Mouse (Mus musculus) forebrain, embryonic 11.5 days (tissue): Measurements from ENCODE around the gene 4921507P07Rik. TPM values are rescaled to one million over a fixed set of nuclear protein-coding genes. Genes with fewer than 3 reads are reported as not detected.
A peak's percentile ranks its signal among the peaks of the same experiment; 100 is the strongest.
"Not testable (repeated sequence)": the region's sequence is repeated elsewhere in the genome, so short reads cannot be mapped to it uniquely, and the experiment has no call there.

ENCODE experiments used
- ATAC-seq: fragments of 200-750 bp; cut with Nextera tagmentation; replicated peaks from 2 replicates; pipeline ENCODE4 v1.8.0; 2017; ENCODE audit warnings: moderate TSS enrichment; ENCODE audit not compliant: low FRiP score
- DNase-seq: peaks from one replicate; pipeline ENCODE4 v3.0.0-alpha.2; 2017; ENCODE audit warnings: low spot score
- H3K27ac ChIP-seq: fragments of 300-500 bp; sonication (generic); 2 replicates; pipeline ENCODE4 v1.5.1; 2014; ENCODE audit warnings: low read depth, low read length
- H3K27me3 ChIP-seq: fragments of 300-500 bp; sonication (generic); 2 replicates; pipeline ENCODE4 v1.6.1; 2014; ENCODE audit warnings: mild to moderate bottlenecking, low read length, mixed read lengths; ENCODE audit not compliant: control insufficient read depth, insufficient read depth
- H3K36me3 ChIP-seq: fragments of 300-500 bp; sonication (generic); 2 replicates; pipeline ENCODE4 v1.6.1; 2014; ENCODE audit warnings: mild to moderate bottlenecking, low read length, moderate library complexity, mixed read lengths; ENCODE audit not compliant: control insufficient read depth, insufficient read depth
- H3K4me1 ChIP-seq: fragments of 300-500 bp; sonication (generic); replicated peaks from 2 replicates; pipeline ENCODE4 v1.6.1; 2014; ENCODE audit warnings: low read length, mixed read lengths; ENCODE audit not compliant: control insufficient read depth, insufficient read depth
- H3K4me2 ChIP-seq: fragments of 300-500 bp; sonication (generic); 2 replicates; pipeline ENCODE4 v1.6.1; 2014; ENCODE audit warnings: low read depth, mild to moderate bottlenecking, low read length, moderate library complexity, mixed read lengths; ENCODE audit not compliant: severe bottlenecking
- H3K4me3 ChIP-seq: fragments of 300-500 bp; sonication (generic); 2 replicates; pipeline ENCODE4 v1.5.1; 2014; ENCODE audit warnings: low read depth, low read length
- H3K9ac ChIP-seq: fragments of 300-500 bp; sonication (generic); 2 replicates; pipeline ENCODE4 v1.6.1; 2014; ENCODE audit warnings: low read length
- H3K9me3 ChIP-seq: fragments of 300-500 bp; sonication (generic); 2 replicates; pipeline ENCODE4 v1.6.1; 2016; ENCODE audit warnings: low read length, mixed read lengths; ENCODE audit not compliant: control insufficient read depth
- WGBS: fragments of 180-500 bp; shearing (Covaris S2); extraction: QIAGEN DNeasy Blood & Tissue Kit; methylation state at CpG from one replicate; pipeline ENCODE4 v1.1.7; 2014; 5-methylcytosine and 5-hydroxymethylcytosine counted together
- polyA plus RNA-seq: library from polyadenylated mRNA; unstranded; fragments of >200 nt; fragmentation: Nextera tagmentation; extraction: Ambion mirVana; gene quantifications from 2 replicates; pipeline ENCODE4 v1.2.1, GENCODE M21; 2014

The 4921507P07Rik gene
- polyA plus RNA-seq, 1 experiment from 2014 or later = 0.60 TPM

DNA sequence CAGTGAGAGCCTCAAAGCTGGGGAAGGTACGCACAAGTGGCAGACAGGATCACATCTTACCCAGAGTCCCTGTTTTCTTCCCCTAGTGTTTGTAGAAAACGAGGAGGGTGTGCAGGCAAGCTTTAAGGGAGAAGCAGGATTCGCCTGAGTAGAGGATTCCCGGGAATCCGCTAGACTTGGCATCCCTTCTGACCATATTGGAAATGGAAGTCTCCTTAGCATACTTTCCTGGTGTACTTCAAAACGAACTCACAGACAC, 29.5 kb downstream of the 4921507P07Rik start:
- peak overlapping the region; percentile 69 for H3K9ac ChIP-seq
- H3K36me3 ChIP-seq = no peaks in the 10 kb centered on the region; the same call in 1 of the 2 replicates
- H3K27ac ChIP-seq = 0 out of 2 replicates have a peak overlapping the region, but pooled peaks have one; percentile 43
- no peaks in the 10 kb centered on the region for H3K27me3 ChIP-seq
- no peaks in the 10 kb centered on the region; the same call in 1 of the 2 replicates for H3K4me1 ChIP-seq
- WGBS = 21% methylated on average over 6 of the region's 6 CpGs
- H3K9me3 ChIP-seq = no peaks in the 10 kb centered on the region
- ATAC-seq (no peak), DNase-seq (no peak)
- peak overlapping the region; percentile 81 for H3K4me3 ChIP-seq
- peak overlapping the region; percentile 80 for H3K4me2 ChIP-seq

DNA sequence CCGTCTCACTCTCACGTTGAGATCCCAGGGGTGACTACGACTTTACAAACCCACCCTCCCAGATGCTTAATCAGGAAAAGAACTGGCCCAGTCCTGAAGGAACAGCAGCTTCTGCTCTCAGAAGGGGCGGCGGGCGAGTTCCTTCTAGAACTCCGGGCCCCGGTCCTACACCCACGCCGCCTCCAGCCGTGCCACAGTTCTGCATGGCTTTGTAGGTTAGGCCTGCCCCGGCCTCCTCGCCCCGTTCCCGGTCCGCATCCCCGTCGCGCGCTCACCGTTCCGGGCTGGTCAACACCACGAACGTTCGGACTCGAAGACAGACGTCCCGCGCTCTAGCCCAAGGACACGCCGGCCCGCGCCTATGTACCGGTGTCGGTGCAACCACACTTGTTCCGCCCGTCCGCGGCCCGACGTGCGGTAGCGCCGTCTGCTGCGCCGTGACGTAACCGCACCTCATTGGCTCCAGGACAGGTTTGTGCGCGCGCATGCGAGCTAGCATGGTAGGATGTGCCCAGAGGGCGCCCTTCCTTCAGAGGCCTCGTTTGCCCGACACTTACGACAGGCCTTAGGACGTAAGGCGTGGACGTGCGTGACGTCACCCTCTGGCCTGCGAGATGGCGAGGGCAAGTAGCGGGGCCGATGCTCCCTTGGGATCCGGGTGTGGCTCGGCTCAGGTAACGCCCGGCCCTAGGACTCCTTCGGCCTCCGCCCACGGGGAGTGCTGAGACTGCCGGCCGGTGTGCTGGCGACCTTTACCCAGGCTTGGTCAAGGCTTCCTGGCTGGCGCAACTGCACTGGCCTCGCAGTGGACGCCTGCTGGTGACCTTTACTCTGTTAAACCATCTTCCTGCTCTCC, 30.1 kb downstream of the 4921507P07Rik start, which contains the start of gene Cycs:
Cycs (minus strand) TSS at position 398 of the 856 bp plus-strand sequence.
- Histone ChIP-seq H3K4me1 (no peaks in the 10 kb centered on the region; the same call in 1 of the 2 replicates), H3K9me3 (no peaks in the 10 kb centered on the region), H3K27ac (0 out of 2 replicates have a peak within 1 kb of the TSS, but pooled peaks have one; percentile 43), H3K9ac (peak within 1 kb of the TSS; percentile 88), H3K4me3 (peak within 1 kb of the TSS; percentile 81), H3K27me3 (no peaks in the 10 kb centered on the region), H3K4me2 (peak within 1 kb of the TSS; percentile 90), H3K36me3 (no peaks in the 10 kb centered on the region; the same call in 1 of the 2 replicates)
- ATAC-seq (peak; percentile 98), DNase-seq (peak; percentile 100)
- WGBS = under 1% methylated on average over 78 of the region's 78 CpGs

DNA sequence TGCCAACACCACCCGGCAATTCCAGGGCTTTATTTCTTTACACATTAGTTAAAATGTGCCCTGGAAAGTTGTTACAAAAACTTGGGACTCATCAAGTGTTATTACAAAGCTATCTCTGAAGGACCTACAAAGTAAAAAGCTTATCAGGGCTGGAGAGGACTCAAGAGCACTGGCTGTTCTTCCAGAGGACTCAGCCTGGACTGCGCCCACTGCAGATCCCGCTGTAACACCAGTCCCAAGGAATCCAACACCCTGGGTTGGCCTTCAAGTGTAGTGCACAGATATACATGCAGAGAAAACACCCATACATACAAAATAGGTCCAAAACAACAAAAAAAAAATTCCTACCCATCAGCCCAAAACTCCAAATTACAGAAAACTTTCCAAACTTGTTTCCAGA, 32.8 kb downstream of the 4921507P07Rik start:
- Histone ChIP-seq H3K4me3 (no peak overlapping the region), H3K27me3 (no peaks in the 10 kb centered on the region), H3K4me2 (no peak overlapping the region), H3K27ac (no peak overlapping the region), H3K4me1 (no peaks in the 10 kb centered on the region; the same call in 1 of the 2 replicates), H3K36me3 (no peaks in the 10 kb centered on the region; the same call in 1 of the 2 replicates), H3K9ac (no peak overlapping the region), H3K9me3 (no peaks in the 10 kb centered on the region)
- ATAC-seq (no peak), DNase-seq (no peak)
- WGBS = 93% methylated on average over 3 of the region's 3 CpGs

DNA sequence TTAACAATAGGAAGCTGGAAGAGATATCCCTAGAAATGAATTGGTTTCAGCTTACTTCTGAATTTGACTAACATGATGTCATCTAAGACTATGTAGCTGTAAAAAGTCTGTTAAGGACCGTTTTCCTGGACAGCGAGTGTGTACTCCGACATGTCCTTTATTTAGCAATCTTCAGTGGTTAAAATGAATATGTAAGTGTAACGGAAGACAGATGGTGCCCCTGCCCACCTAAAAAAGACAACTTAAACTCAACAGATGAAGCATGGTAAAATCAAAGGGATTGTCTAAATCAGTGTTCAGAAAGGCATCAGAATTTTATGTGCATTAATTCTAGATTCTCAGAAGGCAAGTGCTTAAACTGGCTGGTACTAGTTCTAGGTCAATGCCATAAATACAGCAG, 34.0 kb downstream of the 4921507P07Rik start:
- Histone ChIP-seq H3K27ac (no peak overlapping the region), H3K36me3 (no peaks in the 10 kb centered on the region; the same call in 1 of the 2 replicates), H3K4me1 (no peaks in the 10 kb centered on the region; the same call in 1 of the 2 replicates), H3K27me3 (no peaks in the 10 kb centered on the region), H3K4me3 (no peak overlapping the region), H3K9ac (no peak overlapping the region), H3K4me2 (no peak overlapping the region), H3K9me3 (no peaks in the 10 kb centered on the region)
- WGBS = 92% methylated on average over 4 of the region's 4 CpGs
- ATAC-seq = no peak
- DNase-seq = no peak

DNA sequence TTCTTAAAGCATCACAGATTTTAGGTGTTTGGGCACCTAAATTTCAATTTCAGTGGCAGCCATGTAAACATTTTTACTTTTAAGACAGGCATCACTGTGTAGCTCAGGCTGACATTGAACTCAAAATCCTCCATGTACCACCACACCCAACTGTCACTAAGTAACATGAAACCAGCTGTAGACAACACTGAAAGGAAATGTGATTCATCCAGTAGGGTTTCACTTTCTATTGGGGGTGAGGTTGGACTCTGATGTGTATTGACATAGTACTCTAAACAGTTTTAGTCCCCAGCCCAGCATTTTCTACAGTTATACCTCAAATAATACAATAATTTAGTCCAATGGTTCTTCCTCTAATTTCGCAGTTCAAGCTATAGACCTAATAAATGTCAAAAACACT, 35.7 kb downstream of the 4921507P07Rik start:
- 94% methylated on average over 1 of the region's 1 CpGs for WGBS
- no peaks in the 10 kb centered on the region for H3K27me3 ChIP-seq
- no peaks in the 10 kb centered on the region for H3K4me1 ChIP-seq
- H3K9ac ChIP-seq = no peak overlapping the region
- no peak overlapping the region for H3K4me3 ChIP-seq
- DNase-seq (no peak), ATAC-seq (no peak)
- no peaks in the 10 kb centered on the region for H3K9me3 ChIP-seq
- no peak overlapping the region for H3K4me2 ChIP-seq
- H3K36me3 ChIP-seq = no peaks in the 10 kb centered on the region; the same call in 1 of the 2 replicates
- H3K27ac ChIP-seq = no peak overlapping the region

DNA sequence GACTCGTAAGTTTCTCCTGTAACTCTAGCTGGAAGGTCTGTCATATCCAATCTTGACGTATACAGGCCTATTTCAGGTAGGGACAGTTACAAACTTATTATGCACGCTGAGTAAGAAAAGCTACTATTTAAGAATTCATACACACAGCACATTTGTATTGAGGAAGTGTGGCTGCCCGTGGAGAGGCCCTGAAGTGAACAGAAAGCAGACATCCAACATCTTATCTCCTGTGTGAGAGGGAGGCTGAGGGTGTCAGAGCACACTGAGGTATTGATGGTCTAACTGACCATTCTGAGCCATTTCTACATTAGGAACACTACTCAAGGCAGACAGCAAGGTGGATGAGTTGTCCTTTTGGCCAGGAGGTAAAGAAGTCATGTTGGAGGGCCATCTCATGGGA, 37.6 kb downstream of the 4921507P07Rik start:
- DNase-seq = no peak
- Histone ChIP-seq H3K4me1 (no peaks in the 10 kb centered on the region), H3K27me3 (no peaks in the 10 kb centered on the region), H3K4me2 (no peak overlapping the region), H3K9ac (no peak overlapping the region), H3K36me3 (no peaks in the 10 kb centered on the region; the same call in 1 of the 2 replicates), H3K27ac (no peak overlapping the region), H3K4me3 (no peak overlapping the region), H3K9me3 (no peaks in the 10 kb centered on the region)
- ATAC-seq = no peak
- 82% methylated on average over 4 of the region's 4 CpGs for WGBS

- Histone ChIP-seq H3K36me3 (no peaks in the 10 kb centered on the region), H3K4me2 (no peak overlapping the region), H3K9ac (no peak overlapping the region), H3K4me3 (no peak overlapping the region), H3K4me1 (no peaks in the 10 kb centered on the region), H3K27ac (no peak overlapping the region), H3K9me3 (no peaks in the 10 kb centered on the region), H3K27me3 (no peaks in the 10 kb centered on the region)
- DNase-seq = no peak
- WGBS = 87% methylated on average over 6 of the region's 6 CpGs
- ATAC-seq = no peak
Observed at GRCm38 (mm10) chr6:50557566-50557965, 38.9 kb downstream of the 4921507P07Rik start.

DNA sequence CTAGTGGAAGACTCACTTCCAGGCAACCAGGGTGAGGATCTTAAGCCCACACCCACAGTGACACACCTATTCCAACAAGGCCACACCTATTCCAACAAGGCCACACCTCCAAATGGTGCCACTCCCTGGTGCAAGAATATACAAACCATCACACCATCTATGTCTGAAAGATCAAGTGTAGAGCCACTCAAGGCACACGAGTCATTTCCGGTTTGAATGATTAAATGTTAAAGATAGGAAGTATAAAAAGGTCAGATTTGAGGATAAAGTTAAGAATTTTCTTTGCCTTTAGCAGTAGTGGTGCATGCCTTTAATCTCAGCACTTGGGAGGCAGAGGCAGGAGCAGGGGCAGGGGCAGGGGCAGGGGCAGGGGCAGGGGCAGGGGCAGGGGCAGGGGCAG, 42.2 kb downstream of the 4921507P07Rik start:
- H3K9ac ChIP-seq, H3K4me2 ChIP-seq, H3K9me3 ChIP-seq, DNase-seq, H3K27ac ChIP-seq, H3K27me3 ChIP-seq, H3K4me1 ChIP-seq, H3K36me3 ChIP-seq, ATAC-seq, H3K4me3 ChIP-seq: not testable (repeated sequence)
- WGBS = 95% methylated on average over 2 of the region's 2 CpGs
